Mouse (Mus musculus) gastrocnemius, postnatal 10 days (tissue): Measurements from ENCODE around the gene Bard1. TPM values are rescaled to one million over a fixed set of nuclear protein-coding genes. Genes with fewer than 3 reads are reported as not detected.

Experiments used
- DNase-seq: peaks from one replicate; pipeline ENCODE4 v3.0.0; 2021; ENCODE audit warnings: mixed read lengths
- total RNA-seq, 2 experiments: library from RNA; stranded (reverse); gene quantifications; 2 replicates each; pipeline ENCODE4 v1.2.3; 2021

Bard1 gene
- total RNA-seq, 2 experiments from 2014 or later: 2.0 to 2.8 TPM

GRCm38 (mm10) chr1:71052252-71052651 is 50.7 kb downstream of the Bard1 start:
- DNase-seq: no peak

GRCm38 (mm10) chr1:71045141-71045540 is 57.8 kb downstream of the Bard1 start:
- DNase-seq: no peak

GRCm38 (mm10) chr1:71043951-71044350 is 59.0 kb downstream of the Bard1 start:
- no peak for DNase-seq

GRCm38 (mm10) chr1:71036999-71037398 is 65.9 kb downstream of the Bard1 start:
- DNase-seq: no peak

GRCm38 (mm10) chr1:71035565-71035964 is 67.4 kb downstream of the Bard1 start:
- DNase-seq: no peak

- DNase-seq: no peak
Measured at GRCm38 (mm10) chr1:71022766-71023165, 80.2 kb downstream of the Bard1 start.

GRCm38 (mm10) chr1:71014345-71014744 is 88.6 kb downstream of the Bard1 start:
- DNase-seq: no peak

- no peak for DNase-seq
Measured at GRCm38 (mm10) chr1:71005998-71006397, 96.9 kb downstream of the Bard1 start.

- DNase-seq: no peak
Measured at GRCm38 (mm10) chr1:71004177-71004576, 98.8 kb downstream of the Bard1 start.

GRCm38 (mm10) chr1:71003741-71004140 is 99.2 kb downstream of the Bard1 start:
- DNase-seq: no peak

- no peak for DNase-seq
Measured at GRCm38 (mm10) chr1:70997377-70997993, 105.5 kb downstream of the Bard1 start.

GRCm38 (mm10) chr1:70996766-70997165 is 106.2 kb downstream of the Bard1 start:
- DNase-seq: no peak
